Comparison of ENCODE assay signal across 9 mouse cellular contexts in genomic region chr9:31683302-31684081, GRCm38 (mm10).
A peak's percentile ranks its signal among the peaks of the same experiment; 100 is the strongest.
DNase-seq lines count a peak whose midpoint lies in the region; ATAC-seq and TF ChIP-seq lines count a peak whose summit lies in the region.
"Had no signal": no experiment of that assay in that cellular context is flagged by ENCODE, and none has a peak within 500 bp of the region (broad histone marks: within the 10 kb centered on the region; RNA-seq: fewer than 3 reads in every experiment).

No protein-coding gene starts in this region.

- H3K36me3 ChIP-seq in embryonic facial prominence, embryonic 12.5 days: no peaks in the 10 kb centered on the region
- no peaks in the 10 kb centered on the region for H3K36me3 ChIP-seq in kidney, embryonic 15.5 days
- no peaks in the 10 kb centered on the region for H3K36me3 ChIP-seq in midbrain, embryonic 13.5 days
- H3K36me3 ChIP-seq: limb, embryonic 12.5 days had no signal

- peak overlapping the region; percentile 57 for H3K4me3 ChIP-seq in gastrocnemius, adult 2 months
- H3K4me3 ChIP-seq in embryonic facial prominence, embryonic 12.5 days: no peak overlapping the region
- H3K4me3 ChIP-seq in kidney, embryonic 15.5 days (replicated peaks): no peak overlapping the region
- no peak overlapping the region for H3K4me3 ChIP-seq in midbrain, embryonic 13.5 days (replicated peaks)
- H3K4me3 ChIP-seq: limb, embryonic 12.5 days had no signal

- 0 out of 2 replicates have a peak overlapping the region, but pooled peaks have one; percentile 13 for H3K27ac ChIP-seq in gastrocnemius, adult 2 months
- H3K27ac ChIP-seq in embryonic facial prominence, embryonic 12.5 days: no peak overlapping the region
- H3K27ac ChIP-seq in kidney, embryonic 15.5 days: 0 out of 2 replicates have a peak overlapping the region, but pooled peaks have one; percentile 24
- H3K27ac ChIP-seq in midbrain, embryonic 13.5 days: no peak overlapping the region
- H3K27ac ChIP-seq: limb, embryonic 12.5 days had no signal

- WGBS in embryonic facial prominence, embryonic 12.5 days: 6% methylated on average over 19 of the region's 19 CpGs
- 4% methylated on average over 19 of the region's 19 CpGs for WGBS in kidney, embryonic 15.5 days
- 8% methylated on average over 19 of the region's 19 CpGs for WGBS in midbrain, embryonic 13.5 days

- peak; percentile 31 for DNase-seq in gastrocnemius, adult 2 months
- no peak for DNase-seq in gastrocnemius, postnatal 10 days
- no peak for DNase-seq in left cerebral cortex, adult 8-10 months (ENCODE audit: low spot score in 2 of 2)
- no peak for DNase-seq in layer of hippocampus, adult 9-11 months

- ATAC-seq in embryonic facial prominence, embryonic 12.5 days (ENCODE audit: insufficient number of reproducible peaks, insufficient read depth, low FRiP score, low TSS enrichment): 0 out of 2 replicates have a peak, but pooled peaks have one; percentile 9
- ATAC-seq in kidney, embryonic 15.5 days (replicated peaks; ENCODE audit: low FRiP score): peak; percentile 44
- ATAC-seq in midbrain, embryonic 13.5 days: peak; percentile 46; the same call in 1 of the 2 replicates
- no peak for ATAC-seq in megakaryocyte-erythroid progenitor cell, adult 5-6 weeks (replicated peaks; ENCODE audit: low FRiP score, low TSS enrichment, poor library complexity, severe bottlenecking)

- H3K9ac ChIP-seq in embryonic facial prominence, embryonic 12.5 days: no peak overlapping the region
- no peak overlapping the region for H3K9ac ChIP-seq in kidney, embryonic 15.5 days
- H3K9ac ChIP-seq in midbrain, embryonic 13.5 days (replicated peaks): no peak overlapping the region
- H3K9ac ChIP-seq: limb, embryonic 12.5 days had no signal

- H3K4me2 ChIP-seq in embryonic facial prominence, embryonic 12.5 days (replicated peaks): peak overlapping the region; percentile 7; the same call in 1 of the 2 replicates
- peak overlapping the region; percentile 43 for H3K4me2 ChIP-seq in kidney, embryonic 15.5 days
- H3K4me2 ChIP-seq in midbrain, embryonic 13.5 days (replicated peaks): 0 out of 2 replicates have a peak overlapping the region, but pooled peaks have one; percentile 8
- H3K4me2 ChIP-seq: limb, embryonic 12.5 days had no signal

- intact Hi-C loops in gastrocnemius, adult 2 months (cut with DNase I): no loop called here

- H3K27me3 ChIP-seq in embryonic facial prominence, embryonic 12.5 days: peaks cover 5% of the 10 kb centered on the region; the same call in 1 of the 2 replicates
- H3K27me3 ChIP-seq in kidney, embryonic 15.5 days: 0 out of 2 replicates have a peak, but pooled peaks cover 5% of the 10 kb centered on the region
- H3K27me3 ChIP-seq in midbrain, embryonic 13.5 days: peaks cover 4% of the 10 kb centered on the region; the same call in 1 of the 2 replicates

- H3K9me3 ChIP-seq in embryonic facial prominence, embryonic 12.5 days: no peaks in the 10 kb centered on the region
- H3K9me3 ChIP-seq in kidney, embryonic 15.5 days (replicated peaks): no peaks in the 10 kb centered on the region
- no peaks in the 10 kb centered on the region for H3K9me3 ChIP-seq in midbrain, embryonic 13.5 days
- H3K9me3 ChIP-seq: limb, embryonic 12.5 days had no signal

- H3K4me1 ChIP-seq in embryonic facial prominence, embryonic 12.5 days: peaks cover 30% of the 10 kb centered on the region
- H3K4me1 ChIP-seq in kidney, embryonic 15.5 days: peaks cover 67% of the 10 kb centered on the region
- H3K4me1 ChIP-seq in midbrain, embryonic 13.5 days (replicated peaks): peaks cover 26% of the 10 kb centered on the region

- TF ChIP-seq CTCF in gastrocnemius, adult 2 months (IDR thresholded peaks at IDR 0.05): no peak

Comparison
In these comparisons a context has a peak if more than half of its experiments do, and no peak if none do; other contexts are left out.
1. H3K27ac ChIP-seq: peak in gastrocnemius, adult 2 months (single experiment) and kidney, embryonic 15.5 days (single experiment); none in embryonic facial prominence, embryonic 12.5 days (single experiment) and midbrain, embryonic 13.5 days (single experiment).
2. Peak in every context shown above with its lines, with median percentiles within 50 percentile points of each other: H3K4me2 ChIP-seq.